Mouse (Mus musculus) lung, embryonic 15.5 days (tissue): Measurements from ENCODE around the gene Krtap16-3. TPM values are rescaled to one million over a fixed set of nuclear protein-coding genes. Genes with fewer than 3 reads are reported as not detected.

ENCODE experiments used
- ATAC-seq: fragments of 200-750 bp; cut with Nextera tagmentation; 2 replicates; pipeline ENCODE4 v1.8.0; 2017; ENCODE audit warnings: moderate number of reproducible peaks, borderline replicate concordance; ENCODE audit not compliant: low FRiP score, low TSS enrichment; ENCODE audit errors: extremely low read depth
- H3K27ac ChIP-seq: fragments of 300-500 bp; sonication (generic); 2 replicates; pipeline ENCODE4 v1.5.1; 2015; ENCODE audit warnings: moderate library complexity, mild to moderate bottlenecking, inconsistent platforms
- H3K27me3 ChIP-seq: fragments of 300-500 bp; sonication (generic); 2 replicates; pipeline ENCODE4 v1.6.1; 2015; ENCODE audit warnings: inconsistent platforms
- H3K36me3 ChIP-seq: fragments of 300-500 bp; sonication (generic); 2 replicates; pipeline ENCODE4 v1.6.1; 2015; ENCODE audit warnings: inconsistent platforms
- H3K4me1 ChIP-seq: fragments of 300-500 bp; sonication (generic); 2 replicates; pipeline ENCODE4 v1.6.1; 2015; ENCODE audit warnings: inconsistent platforms
- H3K4me2 ChIP-seq: fragments of 300-500 bp; sonication (generic); 2 replicates; pipeline ENCODE4 v1.6.1; 2015; ENCODE audit warnings: inconsistent platforms, mild to moderate bottlenecking, moderate library complexity
- H3K4me3 ChIP-seq: fragments of 300-500 bp; sonication (generic); 2 replicates; pipeline ENCODE4 v1.5.1; 2015; ENCODE audit warnings: mild to moderate bottlenecking, inconsistent platforms
- H3K9ac ChIP-seq: fragments of 300-500 bp; sonication (generic); 2 replicates; pipeline ENCODE4 v1.6.1; 2015; ENCODE audit warnings: inconsistent platforms
- H3K9me3 ChIP-seq: fragments of 300-500 bp; sonication (generic); 2 replicates; pipeline ENCODE4 v1.6.1; 2016; ENCODE audit warnings: inconsistent platforms
- WGBS: fragments of 180-500 bp; shearing (Covaris S2); methylation state at CpG from one replicate; pipeline ENCODE4 v1.1.7; 2015; 5-methylcytosine and 5-hydroxymethylcytosine counted together
- polyA plus RNA-seq: library from polyadenylated mRNA; unstranded; fragments of >200 nt; fragmentation: Nextera tagmentation; extraction: Ambion mirVana; gene quantifications from 2 replicates; pipeline ENCODE4 v1.2.1, GENCODE M21; 2015

Gene Krtap16-3
- polyA plus RNA-seq = not detected in 2 replicates

DNA sequence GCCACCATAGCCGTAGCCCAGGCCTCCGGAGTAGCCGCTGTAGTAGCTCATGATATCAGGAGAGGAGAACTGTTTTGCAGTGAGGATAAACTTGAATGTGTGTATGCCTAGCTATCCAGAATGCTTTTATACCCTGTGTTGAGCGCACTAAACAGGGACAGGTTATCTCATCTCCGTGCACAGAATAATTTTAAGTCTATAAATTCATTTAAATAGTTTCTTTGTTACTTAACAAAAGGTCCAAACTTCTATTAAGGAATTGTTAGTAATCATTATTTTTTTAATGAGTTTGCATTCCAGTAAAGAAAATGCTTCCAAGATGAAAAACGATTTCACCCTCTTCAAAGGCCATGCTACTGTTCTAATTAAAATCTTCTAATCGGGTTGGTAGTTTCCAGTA lies at the start of gene Krtap16-3:
Krtap16-3 (minus strand) TSS at position 101 of the 400 bp plus-strand sequence.
- Histone ChIP-seq H3K36me3 (no peaks in the 10 kb centered on the region), H3K27me3 (no peaks in the 10 kb centered on the region), H3K4me3 (no peak within 1 kb of the TSS), H3K27ac (no peak within 1 kb of the TSS), H3K9me3 (no peaks in the 10 kb centered on the region), H3K4me1 (no peaks in the 10 kb centered on the region), H3K4me2 (no peak within 1 kb of the TSS), H3K9ac (no peak within 1 kb of the TSS)
- no peak for ATAC-seq
- 86% methylated on average over 7 of the region's 7 CpGs for WGBS

DNA sequence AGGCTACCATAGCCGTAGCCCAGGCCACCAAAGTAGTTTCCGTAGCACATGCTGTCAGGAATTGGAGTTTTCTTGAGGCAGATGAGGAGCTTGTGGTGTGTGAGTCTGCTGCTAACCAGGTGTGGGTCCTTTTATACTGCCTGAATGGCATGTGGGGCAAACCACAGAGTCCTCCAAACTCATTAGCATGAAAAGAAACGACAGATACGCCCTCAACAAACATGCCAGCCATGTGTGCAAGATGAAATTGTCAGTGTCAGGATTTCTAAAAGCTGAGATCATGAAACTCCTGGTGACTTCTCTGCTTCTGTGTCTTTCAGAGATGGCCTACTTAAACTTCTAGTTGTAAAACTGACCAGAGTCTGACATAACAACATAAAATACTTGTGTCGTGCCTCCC lies 48.0 kb upstream of the Krtap16-3 start, which contains the start of gene Krtap22-2:
Krtap22-2 (minus strand) TSS at position 101 of the 400 bp plus-strand sequence.
- Histone ChIP-seq H3K4me3 (no peak within 1 kb of the TSS), H3K9me3 (no peaks in the 10 kb centered on the region), H3K9ac (no peak within 1 kb of the TSS), H3K36me3 (no peaks in the 10 kb centered on the region), H3K27ac (no peak within 1 kb of the TSS), H3K4me1 (no peaks in the 10 kb centered on the region), H3K4me2 (no peak within 1 kb of the TSS), H3K27me3 (no peaks in the 10 kb centered on the region)
- ATAC-seq = no peak
- 79% methylated on average over 5 of the region's 5 CpGs for WGBS

DNA sequence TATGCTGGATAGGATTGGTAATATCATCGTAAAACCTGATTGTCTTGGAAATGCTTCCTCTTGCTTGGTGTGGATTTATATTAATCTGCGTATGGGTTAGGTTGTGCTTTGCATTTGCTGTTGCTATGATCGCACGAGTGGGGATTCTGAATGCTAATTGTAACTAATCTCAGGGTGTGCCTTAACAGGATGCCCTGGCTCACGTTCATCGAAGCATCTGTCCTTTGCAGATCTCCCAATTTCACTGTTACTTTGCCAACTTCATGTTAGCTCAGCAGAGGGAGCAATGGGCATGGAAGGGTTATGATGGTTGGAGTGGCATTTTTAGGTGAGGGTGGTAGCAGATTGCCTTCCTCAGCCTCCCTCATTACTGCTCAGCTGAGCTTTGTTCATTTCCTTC lies 21.6 kb downstream of the Krtap16-3 start:
- no peak for ATAC-seq
- Histone ChIP-seq H3K4me1 (no peaks in the 10 kb centered on the region), H3K4me2 (no peak overlapping the region), H3K4me3 (no peak overlapping the region), H3K9ac (no peak overlapping the region), H3K9me3 (no peaks in the 10 kb centered on the region), H3K27ac (no peak overlapping the region), H3K27me3 (no peaks in the 10 kb centered on the region), H3K36me3 (no peaks in the 10 kb centered on the region)
- 75% methylated on average over 6 of the region's 6 CpGs for WGBS

DNA sequence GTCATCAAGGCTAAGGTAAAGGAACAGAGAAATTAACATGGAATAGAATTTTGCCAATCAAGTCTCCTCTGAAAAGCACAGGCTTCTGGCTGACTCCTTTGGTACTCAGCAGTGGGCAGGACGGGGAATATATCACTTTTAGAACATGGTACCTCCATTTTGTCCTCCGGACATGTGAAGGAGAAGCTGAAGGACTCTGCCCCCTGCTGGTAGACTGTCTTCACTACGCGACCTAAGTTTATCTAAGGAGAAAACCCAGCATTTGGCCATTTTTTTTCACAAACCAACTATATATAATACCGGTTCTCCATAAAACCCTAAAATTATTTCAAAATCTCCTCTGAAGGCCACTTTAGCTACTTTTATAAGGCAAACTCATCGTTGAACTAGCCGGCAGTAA lies 24.4 kb downstream of the Krtap16-3 start:
- 62% methylated on average over 7 of the region's 7 CpGs for WGBS
- H3K4me2 ChIP-seq = no peak overlapping the region
- ATAC-seq = no peak
- H3K27me3 ChIP-seq = no peaks in the 10 kb centered on the region
- H3K9ac ChIP-seq = no peak overlapping the region
- H3K4me3 ChIP-seq = no peak overlapping the region
- H3K36me3 ChIP-seq = no peaks in the 10 kb centered on the region
- H3K9me3 ChIP-seq = no peaks in the 10 kb centered on the region
- no peak overlapping the region for H3K27ac ChIP-seq
- H3K4me1 ChIP-seq = no peaks in the 10 kb centered on the region

DNA sequence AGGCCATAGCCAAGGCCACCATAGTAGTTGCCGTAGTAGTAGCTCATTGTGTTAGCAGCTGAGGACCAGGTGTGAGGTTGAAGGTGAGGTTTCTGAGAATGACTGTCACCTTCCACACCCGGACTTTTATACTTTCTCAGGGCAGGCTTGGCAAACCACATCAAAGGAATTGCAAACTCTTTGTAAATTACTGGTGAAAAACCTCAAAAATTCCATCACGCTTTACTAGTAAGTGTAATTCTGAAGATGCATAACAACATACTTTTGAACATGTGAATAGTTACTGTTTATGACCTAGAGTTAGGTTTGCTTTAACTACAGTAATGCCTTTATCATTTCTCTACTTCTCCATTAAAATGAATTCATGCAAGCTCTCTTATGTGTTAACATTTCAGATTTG lies 30.5 kb downstream of the Krtap16-3 start, which contains the start of gene Krtap19-9b:
Krtap19-9b (minus strand) TSS at position 101 of the 400 bp plus-strand sequence.
- Histone ChIP-seq H3K9me3 (no peaks in the 10 kb centered on the region), H3K4me3 (no peak within 1 kb of the TSS), H3K27ac (no peak within 1 kb of the TSS), H3K9ac (no peak within 1 kb of the TSS), H3K4me1 (no peaks in the 10 kb centered on the region), H3K27me3 (no peaks in the 10 kb centered on the region), H3K4me2 (no peak within 1 kb of the TSS), H3K36me3 (no peaks in the 10 kb centered on the region)
- no peak for ATAC-seq
- WGBS = 73% methylated on average over 3 of the region's 3 CpGs

Other genes starting within 250 kb of the Krtap16-3 start
- not detected in 2 replicates for gene Krtap13-1, start 234.0 kb downstream of the Krtap16-3 start, polyA plus RNA-seq
- gene Krtap13, start 211.2 kb downstream of the Krtap16-3 start, polyA plus RNA-seq = not detected in 2 replicates
- gene 2310034C09Rik, start 204.0 kb downstream of the Krtap16-3 start, polyA plus RNA-seq = not detected in 2 replicates
- gene 2310057N15Rik, start 188.7 kb downstream of the Krtap16-3 start, polyA plus RNA-seq = not detected in 2 replicates
- not detected in 2 replicates for gene Gm5965, start 185.0 kb downstream of the Krtap16-3 start, polyA plus RNA-seq
- gene Gm20741, start 150.7 kb downstream of the Krtap16-3 start, polyA plus RNA-seq = not detected in 2 replicates
- not detected in 2 replicates for gene Krtap15, start 142.7 kb downstream of the Krtap16-3 start, polyA plus RNA-seq
- gene Krtap14, start 136.7 kb downstream of the Krtap16-3 start, polyA plus RNA-seq = not detected in 2 replicates
- gene Krtap19-1, start 93.5 kb downstream of the Krtap16-3 start, polyA plus RNA-seq = not detected in 2 replicates
- gene Krtap19-2, start 88.6 kb downstream of the Krtap16-3 start, polyA plus RNA-seq = not detected in 2 replicates
- gene Krtap19-3, start 84.8 kb downstream of the Krtap16-3 start, polyA plus RNA-seq = not detected in 2 replicates
- not detected in 2 replicates for gene Krtap19-4, start 77.8 kb downstream of the Krtap16-3 start, polyA plus RNA-seq
- gene Krtap19-5, start 66.4 kb downstream of the Krtap16-3 start, polyA plus RNA-seq = not detected in 2 replicates
- not detected in 2 replicates for gene Krtap19-9b, start 30.6 kb downstream of the Krtap16-3 start, polyA plus RNA-seq
- not detected in 2 replicates for gene Krtap22-2, start 47.9 kb upstream of the Krtap16-3 start, polyA plus RNA-seq
- gene Gm10229, start 52.4 kb upstream of the Krtap16-3 start, polyA plus RNA-seq = not detected in 2 replicates
- gene Krtap6-1, start 68.8 kb upstream of the Krtap16-3 start, polyA plus RNA-seq = not detected in 2 replicates
- not detected in 2 replicates for gene Gm10228, start 78.6 kb upstream of the Krtap16-3 start, polyA plus RNA-seq
- gene Krtap6-5, start 85.0 kb upstream of the Krtap16-3 start, polyA plus RNA-seq = not detected in 2 replicates
- not detected in 2 replicates for gene 1110025L11Rik, start 101.1 kb upstream of the Krtap16-3 start, polyA plus RNA-seq
- not detected in 2 replicates for gene Krtap6-3, start 121.1 kb upstream of the Krtap16-3 start, polyA plus RNA-seq
- gene Gm6358, start 178.0 kb upstream of the Krtap16-3 start, polyA plus RNA-seq = not detected in 2 replicates
- not detected in 2 replicates for gene Gm10061, start 188.2 kb upstream of the Krtap16-3 start, polyA plus RNA-seq
- not detected in 2 replicates for gene Gm9789, start 195.1 kb upstream of the Krtap16-3 start, polyA plus RNA-seq
- gene Gm7735, start 206.6 kb upstream of the Krtap16-3 start, polyA plus RNA-seq = not detected in 2 replicates
- not detected in 2 replicates for gene 1110057P08Rik, start 211.9 kb upstream of the Krtap16-3 start, polyA plus RNA-seq
- not detected in 2 replicates for gene Krtap20-2, start 243.0 kb upstream of the Krtap16-3 start, polyA plus RNA-seq